1 mouse cellular context compared by ENCODE assay signal in genomic region chr4:154914252-154914651, GRCm38 (mm10).
TF ChIP-seq lines count a peak whose summit lies in the region.

No protein-coding gene starts in this region.

TF ChIP-seq in CH12.LX, 34 proteins besides CTCF, POLR2A, EP300 and RAD21:
- TF ChIP-seq E2F4 (IDR thresholded peaks at IDR 0.05; ENCODE audit: insufficient replicate concordance, low read depth, low read length) (no peak), MAX (IDR thresholded peaks at IDR 0.05; ENCODE audit: low read length) (no peak; the same call in 1 of the 2 replicates), ZNF384 (IDR thresholded peaks at IDR 0.05; ENCODE audit: low read depth, low read length) (no peak; the same call in 1 of the 2 replicates), KAT2A (IDR thresholded peaks at IDR 0.05; ENCODE audit: insufficient replicate concordance, low read length) (peak; percentile 80), SMC3 (IDR thresholded peaks at IDR 0.05; ENCODE audit: low read depth, low read length) (0 out of 2 replicates have a peak, but pooled peaks have one; percentile 34), JUND (conservative IDR thresholded peaks at IDR 0.05; ENCODE audit: low read depth, low read length) (peak; percentile 88), BHLHE40 (IDR thresholded peaks at IDR 0.05; ENCODE audit: low read depth, low read length) (peak; percentile 92), GABPA (IDR thresholded peaks at IDR 0.05; ENCODE audit: insufficient replicate concordance, low read depth, low read length) (no peak), MYC (IDR thresholded peaks at IDR 0.05; ENCODE audit: low read depth, low read length) (peak; percentile 72), JUN (IDR thresholded peaks at IDR 0.05; ENCODE audit: insufficient read depth, low read depth, low read length) (peak; percentile 94), ZC3H11A (IDR thresholded peaks at IDR 0.05; ENCODE audit: low read depth, low read length) (no peak), POLR2AphosphoS2 (IDR thresholded peaks at IDR 0.05; ENCODE audit: low read depth, low read length) (peak; percentile 67; the same call in 1 of the 2 replicates), TBP (conservative IDR thresholded peaks at IDR 0.05; ENCODE audit: low read depth, low read length) (0 out of 2 replicates have a peak, but pooled peaks have one; percentile 34), MAZ (IDR thresholded peaks at IDR 0.05; ENCODE audit: low read depth, low read length) (no peak; the same call in 1 of the 2 replicates), RCOR1 (conservative IDR thresholded peaks at IDR 0.05; ENCODE audit: low read depth, low read length) (peak; percentile 80; the same call in 1 of the 2 replicates), MEF2A (IDR thresholded peaks at IDR 0.05; ENCODE audit: borderline replicate concordance, low read depth, low read length) (peak; percentile 88), USF2 (conservative IDR thresholded peaks at IDR 0.05; ENCODE audit: low read depth, low read length) (no peak), IRF4 (IDR thresholded peaks at IDR 0.05; ENCODE audit: low read depth, low read length) (peak; percentile 83), NRF1 (IDR thresholded peaks at IDR 0.05; ENCODE audit: low read depth, low read length) (no peak), ZKSCAN1 (IDR thresholded peaks at IDR 0.05; ENCODE audit: borderline replicate concordance, low read depth, low read length) (no peak), MXI1 (IDR thresholded peaks at IDR 0.05; ENCODE audit: low read depth, low read length) (no peak), CHD1 (IDR thresholded peaks at IDR 0.05; ENCODE audit: low read depth, low read length) (no peak), PAX5 (IDR thresholded peaks at IDR 0.05; ENCODE audit: low read length) (no peak), TCF12 (IDR thresholded peaks at IDR 0.05; ENCODE audit: low read depth, low read length) (no peak; the same call in 1 of the 2 replicates), MAFK (IDR thresholded peaks at IDR 0.05; ENCODE audit: insufficient replicate concordance, low read length) (peak; percentile 71; the same call in 1 of the 2 replicates), ETS1 (conservative IDR thresholded peaks at IDR 0.05; ENCODE audit: low read depth, low read length) (peak; percentile 94), SIN3A (IDR thresholded peaks at IDR 0.05; ENCODE audit: low read length) (peak; percentile 70), NELFE (IDR thresholded peaks at IDR 0.05; ENCODE audit: low read depth, low read length) (no peak), HCFC1 (IDR thresholded peaks at IDR 0.05; ENCODE audit: low read depth, low read length) (peak; percentile 27; the same call in 1 of the 2 replicates), CHD2 (IDR thresholded peaks at IDR 0.05; ENCODE audit: low read length) (peak; percentile 73), ELF1 (IDR thresholded peaks at IDR 0.05; ENCODE audit: low read depth, low read length) (0 out of 2 replicates have a peak, but pooled peaks have one; percentile 18), ZMIZ1 (IDR thresholded peaks at IDR 0.05; ENCODE audit: low read depth, low read length) (no peak; the same call in none of the 2 replicates), USF1 (IDR thresholded peaks at IDR 0.05; ENCODE audit: low read depth, low read length) (no peak), UBTF (IDR thresholded peaks at IDR 0.05; ENCODE audit: low read depth, low read length) (no peak)
